Mouse (Mus musculus): ENCODE results near the gene Ctbs. TPM values are rescaled to one million over a fixed set of nuclear protein-coding genes. Genes with fewer than 3 reads are reported as not detected.
"Not testable (repeated sequence)": the region's sequence is repeated elsewhere in the genome, so short reads cannot be mapped to it uniquely, and the experiment has no call there.

The Ctbs gene
- polyA plus RNA-seq, 1 experiment, result 6.0 TPM

- no peak for DNase-seq (ENCODE audit: extremely low spot score in 1 of 2, low spot score in 1 of 2)
These were observed 23.1 kb upstream of the Ctbs start for GRCm38 (mm10) chr3:146426489-146426888.

- DNase-seq (ENCODE audit: extremely low spot score in 1 of 2, low spot score in 1 of 2), result not testable (repeated sequence)
These were observed 16.5 kb upstream of the Ctbs start for GRCm38 (mm10) chr3:146433063-146433462.

- DNase-seq (ENCODE audit: extremely low spot score in 1 of 2, low spot score in 1 of 2), result no peak
These were observed 15.8 kb upstream of the Ctbs start for GRCm38 (mm10) chr3:146433681-146434350.

GRCm38 (mm10) chr3:146434686-146435085 lies 14.9 kb upstream of the Ctbs start:
- no peak for DNase-seq (ENCODE audit: extremely low spot score in 1 of 2, low spot score in 1 of 2)

GRCm38 (mm10) chr3:146435533-146435932 lies 14.1 kb upstream of the Ctbs start:
- DNase-seq (ENCODE audit: extremely low spot score in 1 of 2, low spot score in 1 of 2), result no peak

- DNase-seq (ENCODE audit: extremely low spot score in 1 of 2, low spot score in 1 of 2), result no peak
These were observed 13.5 kb upstream of the Ctbs start for GRCm38 (mm10) chr3:146436114-146436513.

- DNase-seq (ENCODE audit: extremely low spot score in 1 of 2, low spot score in 1 of 2), result no peak
These were observed 9.6 kb upstream of the Ctbs start for GRCm38 (mm10) chr3:146440011-146440410.

- no peak for DNase-seq (ENCODE audit: extremely low spot score in 1 of 2, low spot score in 1 of 2)
These were observed 9.2 kb upstream of the Ctbs start for GRCm38 (mm10) chr3:146440422-146440821.

- no peak for DNase-seq (ENCODE audit: extremely low spot score in 1 of 2, low spot score in 1 of 2)
These were observed 7.1 kb upstream of the Ctbs start for GRCm38 (mm10) chr3:146442484-146442883.

- no peak for DNase-seq (ENCODE audit: extremely low spot score in 1 of 2, low spot score in 1 of 2)
These were observed 6.7 kb upstream of the Ctbs start for GRCm38 (mm10) chr3:146442936-146443335.

- DNase-seq (ENCODE audit: extremely low spot score in 1 of 2, low spot score in 1 of 2), result no peak
These were observed 6.2 kb upstream of the Ctbs start for GRCm38 (mm10) chr3:146443380-146443779.

GRCm38 (mm10) chr3:146444880-146445279 lies 4.7 kb upstream of the Ctbs start:
- DNase-seq (ENCODE audit: extremely low spot score in 1 of 2, low spot score in 1 of 2), result no peak

GRCm38 (mm10) chr3:146447156-146447555 lies 2.4 kb upstream of the Ctbs start:
- no peak for DNase-seq (ENCODE audit: extremely low spot score in 1 of 2, low spot score in 1 of 2)

- no peak for DNase-seq (ENCODE audit: extremely low spot score in 1 of 2, low spot score in 1 of 2)
These were observed 2.0 kb upstream of the Ctbs start for GRCm38 (mm10) chr3:146447598-146447997.

- DNase-seq (ENCODE audit: extremely low spot score in 1 of 2, low spot score in 1 of 2), result no peak
These were observed 1.2 kb upstream of the Ctbs start for GRCm38 (mm10) chr3:146448372-146448771.

- no peak for DNase-seq (ENCODE audit: extremely low spot score in 1 of 2, low spot score in 1 of 2)
These were observed 626 bp upstream of the Ctbs start for GRCm38 (mm10) chr3:146448969-146449368.

- peak; percentile 84 to 94 for DNase-seq (ENCODE audit: extremely low spot score in 1 of 2, low spot score in 1 of 2)
These were observed 811 bp downstream of the Ctbs start for GRCm38 (mm10) chr3:146450371-146450841.

- no peak for DNase-seq (ENCODE audit: extremely low spot score in 1 of 2, low spot score in 1 of 2)
These were observed 1.8 kb downstream of the Ctbs start for GRCm38 (mm10) chr3:146451375-146451774.

GRCm38 (mm10) chr3:146462939-146463338 lies 13.3 kb downstream of the Ctbs start:
- DNase-seq (ENCODE audit: extremely low spot score in 1 of 2, low spot score in 1 of 2), result no peak

- DNase-seq (ENCODE audit: extremely low spot score in 1 of 2, low spot score in 1 of 2), result no peak
These were observed 19.6 kb downstream of the Ctbs start for GRCm38 (mm10) chr3:146469226-146469625.

- no peak for DNase-seq (ENCODE audit: extremely low spot score in 1 of 2, low spot score in 1 of 2)
These were observed 23.1 kb downstream of the Ctbs start for GRCm38 (mm10) chr3:146472657-146473056.

- DNase-seq (ENCODE audit: extremely low spot score in 1 of 2, low spot score in 1 of 2), result no peak
These were observed 24.1 kb downstream of the Ctbs start for GRCm38 (mm10) chr3:146473741-146474140.

- no peak for DNase-seq (ENCODE audit: extremely low spot score in 1 of 2, low spot score in 1 of 2)
These were observed 24.8 kb downstream of the Ctbs start for GRCm38 (mm10) chr3:146474428-146474827.
